Mouse (Mus musculus) midbrain, embryonic 14.5 days (tissue): ENCODE measurements around the gene Capn7. TPM values are rescaled to one million over a fixed set of nuclear protein-coding genes. Genes with fewer than 3 reads are reported as not detected.

ENCODE experiments used
- ATAC-seq: fragments of 200-750 bp; cut with Nextera tagmentation; 2 replicates; pipeline ENCODE4 v1.8.0; 2017; ENCODE audit warnings: moderate number of reproducible peaks, moderate library complexity; ENCODE audit not compliant: low FRiP score, low TSS enrichment
- DNase-seq: peaks from one replicate; pipeline ENCODE4 v3.0.0-alpha.2; 2015
- H3K27ac ChIP-seq: fragments of 300-500 bp; sonication (generic); replicated peaks from 2 replicates; pipeline ENCODE4 v1.5.1; 2014; ENCODE audit warnings: mild to moderate bottlenecking, low read depth, low read length, moderate library complexity
- H3K27me3 ChIP-seq: fragments of 300-500 bp; sonication (generic); 2 replicates; pipeline ENCODE4 v1.6.1; 2014; ENCODE audit warnings: low read length, control low read depth, mixed read lengths; ENCODE audit not compliant: control insufficient read depth, insufficient read depth
- H3K36me3 ChIP-seq: fragments of 300-500 bp; sonication (generic); 2 replicates; pipeline ENCODE4 v1.6.1; 2014; ENCODE audit warnings: low read length, control low read depth; ENCODE audit not compliant: control insufficient read depth, insufficient read depth
- H3K4me1 ChIP-seq: fragments of 300-500 bp; sonication (generic); 2 replicates; pipeline ENCODE4 v1.6.1; 2014; ENCODE audit warnings: mild to moderate bottlenecking, antibody characterized with exemption, low read length, control low read depth; ENCODE audit not compliant: control insufficient read depth, insufficient read depth
- H3K4me2 ChIP-seq: fragments of 300-500 bp; sonication (generic); 2 replicates; pipeline ENCODE4 v1.6.1; 2014; ENCODE audit warnings: mild to moderate bottlenecking, low read length, moderate library complexity
- H3K4me3 ChIP-seq: fragments of 300-500 bp; sonication (generic); replicated peaks from 2 replicates; pipeline ENCODE4 v1.5.1; 2014; ENCODE audit warnings: low read depth, low read length
- H3K9ac ChIP-seq: fragments of 300-500 bp; sonication (generic); replicated peaks from 2 replicates; pipeline ENCODE4 v1.6.1; 2014; ENCODE audit warnings: mild to moderate bottlenecking, low read length, moderate library complexity
- H3K9me3 ChIP-seq: fragments of 300-500 bp; sonication (generic); 2 replicates; pipeline ENCODE4 v1.6.1; 2016; ENCODE audit warnings: low read length, control low read depth, mixed read lengths; ENCODE audit not compliant: control insufficient read depth
- WGBS: fragments of 180-500 bp; shearing (Covaris S2); extraction: QIAGEN DNeasy Blood & Tissue Kit; methylation state at CpG from one replicate; pipeline ENCODE4 v1.1.7; 2014; 5-methylcytosine and 5-hydroxymethylcytosine counted together
- polyA plus RNA-seq: library from polyadenylated mRNA; unstranded; fragments of >200 nt; fragmentation: Nextera tagmentation; extraction: Ambion mirVana; gene quantifications from 2 replicates; pipeline ENCODE4 v1.2.1, GENCODE M21; 2014

Gene Capn7
- polyA plus RNA-seq = 67.1 and 89.4 TPM in 2 replicates

DNA sequence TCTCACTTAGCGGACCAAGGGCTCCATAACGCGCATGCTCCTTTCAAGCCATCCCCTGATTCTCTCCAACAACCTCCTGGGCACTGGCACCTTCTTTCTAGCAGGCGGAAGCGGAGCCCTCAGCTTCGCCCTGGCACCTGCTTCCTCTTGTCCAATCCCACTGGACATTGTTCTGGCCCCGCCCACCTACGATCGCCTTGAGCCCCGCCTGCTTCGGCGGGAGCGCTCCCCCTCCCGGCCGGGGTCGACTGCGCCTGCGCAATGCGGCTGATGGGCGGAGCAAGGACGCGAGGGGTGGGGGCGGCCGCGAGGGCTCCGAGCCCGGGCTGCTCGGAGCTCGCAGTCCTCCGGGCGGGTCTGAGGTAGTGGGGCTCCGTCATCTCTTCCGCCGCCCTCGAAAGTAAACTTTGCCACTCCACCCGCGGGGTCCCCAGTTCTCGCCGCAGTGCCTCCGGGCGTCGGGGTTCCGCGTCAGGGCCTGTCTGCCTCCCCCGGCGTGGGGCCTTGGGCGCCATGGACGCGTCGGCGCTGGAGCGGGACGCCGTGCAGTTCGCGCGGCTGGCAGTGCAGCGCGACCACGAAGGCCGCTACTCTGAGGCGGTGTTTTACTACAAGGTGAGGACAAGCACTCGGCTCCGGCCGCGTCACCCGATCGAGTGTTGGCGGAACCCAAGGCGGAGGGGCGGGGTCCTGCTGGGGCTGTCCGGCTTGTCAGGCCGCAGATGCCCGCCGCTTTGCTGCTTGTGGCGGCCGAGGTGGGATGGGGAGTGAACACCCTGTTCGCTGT lies at the start of gene Capn7:
TSS of gene Capn7 (plus strand) at position 270 of the 787 bp plus-strand sequence.
- Histone ChIP-seq H3K27ac (peak within 1 kb of the TSS; percentile 92), H3K9ac (peak within 1 kb of the TSS; percentile 81), H3K4me2 (peak within 1 kb of the TSS; percentile 60), H3K36me3 (peaks cover 7% of the 10 kb centered on the region; the same call in 1 of the 2 replicates), H3K4me1 (peaks cover 17% of the 10 kb centered on the region), H3K4me3 (peak within 1 kb of the TSS; percentile 92), H3K9me3 (no peaks in the 10 kb centered on the region), H3K27me3 (no peaks in the 10 kb centered on the region)
- WGBS = under 1% methylated on average over 78 of the region's 78 CpGs
- peak; percentile 100 for DNase-seq
- peak; percentile 98 for ATAC-seq

DNA sequence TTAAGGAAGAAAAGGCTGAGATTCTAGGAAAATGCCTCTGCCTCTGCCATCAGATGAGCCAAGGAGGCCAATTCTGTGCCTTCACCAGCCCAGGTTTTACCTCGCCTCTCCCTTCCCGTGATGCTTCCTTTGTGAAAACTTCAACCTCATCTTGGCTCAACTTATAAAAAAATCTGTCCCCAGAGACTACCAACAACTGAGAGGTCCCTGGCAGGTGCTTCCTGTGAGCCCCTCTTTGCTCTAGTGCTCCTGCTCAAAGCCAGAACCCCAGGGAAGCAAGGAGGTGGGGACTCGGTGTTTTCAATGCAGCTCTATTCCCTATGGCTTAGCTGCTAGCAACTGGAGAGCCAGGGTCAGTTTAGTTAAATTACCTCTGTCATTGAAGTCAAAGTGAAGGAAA lies 23.2 kb upstream of the Capn7 start:
- Histone ChIP-seq H3K27me3 (no peaks in the 10 kb centered on the region), H3K36me3 (no peaks in the 10 kb centered on the region), H3K9ac (no peak overlapping the region), H3K4me2 (no peak overlapping the region), H3K27ac (no peak overlapping the region), H3K4me1 (no peaks in the 10 kb centered on the region), H3K4me3 (no peak overlapping the region), H3K9me3 (no peaks in the 10 kb centered on the region)
- ATAC-seq (no peak), DNase-seq (no peak)
- 28% methylated on average over 3 of the region's 3 CpGs for WGBS

DNA sequence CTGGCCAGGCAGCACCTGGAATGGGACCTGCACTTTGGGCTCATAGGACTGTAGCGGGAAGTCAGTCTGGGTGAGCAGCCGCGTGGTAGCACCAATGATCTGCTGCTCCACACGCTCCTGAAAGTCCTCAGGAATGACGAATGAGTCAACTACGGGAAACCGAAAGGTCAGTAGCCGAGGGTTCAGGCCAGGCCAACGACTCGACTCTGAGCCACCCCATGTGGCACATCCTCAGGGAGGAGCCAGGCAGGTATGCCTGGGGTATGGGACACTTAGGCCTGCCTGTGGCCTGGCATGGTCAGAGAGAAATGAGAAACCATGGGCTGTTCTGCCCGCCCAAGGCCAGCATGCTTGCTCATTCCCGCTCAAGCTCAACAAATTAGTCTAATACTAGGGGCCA lies 19.8 kb upstream of the Capn7 start:
- Histone ChIP-seq H3K4me2 (no peak overlapping the region), H3K36me3 (no peaks in the 10 kb centered on the region), H3K4me1 (no peaks in the 10 kb centered on the region), H3K27ac (no peak overlapping the region), H3K9me3 (no peaks in the 10 kb centered on the region), H3K4me3 (no peak overlapping the region), H3K27me3 (no peaks in the 10 kb centered on the region), H3K9ac (no peak overlapping the region)
- DNase-seq = no peak
- ATAC-seq = no peak
- 86% methylated on average over 12 of the region's 12 CpGs for WGBS

DNA sequence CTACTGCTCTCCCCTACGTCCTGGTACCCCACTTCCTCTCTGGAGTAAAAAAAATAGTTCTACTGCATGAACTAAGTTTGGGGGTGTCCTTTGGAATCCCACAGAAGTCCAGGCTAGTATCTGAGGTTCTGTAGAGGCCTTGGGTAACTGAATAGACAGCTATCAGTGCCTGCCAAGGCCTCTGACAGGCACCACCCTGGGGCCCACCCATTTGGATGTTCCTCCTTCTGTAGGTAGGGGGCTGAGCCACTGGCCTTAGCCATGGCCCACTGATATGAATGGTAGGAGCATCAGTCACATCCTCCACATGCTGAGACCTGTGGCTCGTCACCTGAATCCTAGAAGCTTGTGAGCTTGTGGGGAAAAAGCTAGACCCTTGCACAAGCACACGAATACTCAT lies 18.7 kb upstream of the Capn7 start:
- H3K27ac ChIP-seq = no peak overlapping the region
- DNase-seq (no peak), ATAC-seq (no peak)
- no peaks in the 10 kb centered on the region for H3K4me1 ChIP-seq
- H3K27me3 ChIP-seq = no peaks in the 10 kb centered on the region
- H3K4me3 ChIP-seq = no peak overlapping the region
- no peak overlapping the region for H3K4me2 ChIP-seq
- no peaks in the 10 kb centered on the region for H3K36me3 ChIP-seq
- H3K9me3 ChIP-seq = no peaks in the 10 kb centered on the region
- H3K9ac ChIP-seq = no peak overlapping the region
- WGBS = 81% methylated on average over 3 of the region's 3 CpGs

DNA sequence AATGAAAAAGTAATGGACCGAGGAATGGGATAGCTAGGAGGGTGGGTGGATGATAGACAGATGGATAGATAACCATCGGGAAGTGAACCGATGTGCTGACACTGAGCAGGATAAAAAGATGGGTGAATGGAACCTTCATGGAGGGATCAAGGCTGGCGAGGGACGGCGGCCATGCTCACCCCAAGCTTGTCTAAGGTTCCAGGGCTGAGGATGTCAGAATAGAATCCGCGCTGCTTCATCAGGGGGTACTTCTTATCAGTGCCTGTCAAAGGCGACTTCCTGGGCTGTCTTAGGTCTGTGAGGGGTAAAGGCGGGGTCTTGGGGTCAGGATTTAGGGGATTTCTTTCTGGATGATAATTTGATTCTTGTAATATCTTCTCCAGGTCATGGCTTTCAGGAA lies 16.9 kb upstream of the Capn7 start:
- ATAC-seq (no peak), DNase-seq (no peak)
- Histone ChIP-seq H3K27me3 (no peaks in the 10 kb centered on the region), H3K9me3 (no peaks in the 10 kb centered on the region), H3K4me2 (no peak overlapping the region), H3K27ac (no peak overlapping the region), H3K4me1 (0 out of 2 replicates have a peak, but pooled peaks cover 5% of the 10 kb centered on the region), H3K4me3 (no peak overlapping the region), H3K9ac (no peak overlapping the region), H3K36me3 (no peaks in the 10 kb centered on the region)
- WGBS = 86% methylated on average over 10 of the region's 10 CpGs

DNA sequence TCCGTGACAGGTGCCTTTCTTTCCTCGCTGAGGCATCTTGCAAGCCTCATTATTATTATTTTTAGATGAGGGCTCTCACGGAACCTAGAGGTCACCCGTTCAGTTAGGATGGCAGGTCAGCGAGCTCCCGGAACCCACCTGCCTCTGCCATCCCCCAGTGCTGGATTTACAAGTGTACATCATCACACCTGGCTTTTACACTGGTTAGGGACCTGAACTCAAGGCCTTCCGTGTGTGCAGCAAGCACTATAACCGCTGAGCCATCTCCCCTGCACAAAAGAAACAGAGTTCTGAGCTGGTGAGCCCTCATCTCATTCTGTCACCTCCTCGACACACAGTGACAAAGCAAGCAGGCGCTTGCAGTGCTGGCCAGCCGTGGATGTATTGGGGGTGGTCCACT lies 15.3 kb upstream of the Capn7 start:
- Histone ChIP-seq H3K4me3 (no peak overlapping the region), H3K4me2 (no peak overlapping the region), H3K27ac (no peak overlapping the region), H3K27me3 (no peaks in the 10 kb centered on the region), H3K36me3 (no peaks in the 10 kb centered on the region), H3K4me1 (0 out of 2 replicates have a peak, but pooled peaks cover 5% of the 10 kb centered on the region), H3K9ac (no peak overlapping the region), H3K9me3 (no peaks in the 10 kb centered on the region)
- WGBS = 87% methylated on average over 11 of the region's 11 CpGs
- DNase-seq = no peak
- ATAC-seq = no peak

DNA sequence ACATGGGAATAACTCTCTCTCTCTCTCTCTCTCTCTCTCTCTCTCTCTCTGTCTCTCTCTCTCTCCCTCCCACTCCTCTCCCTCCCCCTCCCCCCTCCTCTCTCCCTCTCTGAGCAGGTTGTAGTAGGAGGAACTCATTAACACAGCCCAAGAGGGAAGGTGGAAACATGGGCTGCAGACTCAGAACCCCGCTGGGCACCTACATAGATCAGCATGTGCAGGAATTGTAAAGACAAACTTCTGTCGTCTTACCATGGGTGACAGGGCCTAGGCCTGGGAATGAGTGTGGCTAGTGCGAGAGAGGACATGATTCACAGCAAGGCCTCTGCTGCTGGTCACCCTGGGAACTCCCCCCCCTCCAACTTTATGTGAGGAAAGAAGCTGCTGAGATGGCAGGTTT lies 14.2 kb upstream of the Capn7 start:
- Histone ChIP-seq H3K27ac (no peak overlapping the region), H3K9ac (no peak overlapping the region), H3K27me3 (no peaks in the 10 kb centered on the region), H3K4me1 (0 out of 2 replicates have a peak, but pooled peaks cover 5% of the 10 kb centered on the region), H3K36me3 (no peaks in the 10 kb centered on the region), H3K4me3 (no peak overlapping the region), H3K4me2 (no peak overlapping the region), H3K9me3 (no peaks in the 10 kb centered on the region)
- 79% methylated on average over 3 of the region's 3 CpGs for WGBS
- no peak for ATAC-seq
- DNase-seq = no peak

DNA sequence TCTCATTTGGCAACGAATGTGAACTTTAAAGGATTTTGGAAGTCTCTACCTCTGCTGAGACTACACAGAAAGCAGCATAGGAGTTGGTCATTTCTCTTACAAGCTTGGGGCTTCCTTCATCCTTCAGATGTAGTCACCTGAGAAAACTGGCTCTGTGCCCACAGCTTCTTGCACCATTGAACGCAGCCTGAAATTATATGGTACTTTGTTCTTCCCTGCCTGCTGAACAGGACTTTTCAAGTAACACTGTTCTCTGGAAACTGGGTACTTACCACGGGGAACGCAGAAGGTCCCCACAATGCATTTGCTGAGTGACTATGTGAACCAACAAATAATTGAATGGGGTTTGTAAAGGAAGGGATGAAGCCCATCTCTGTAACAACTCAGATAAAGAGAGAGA lies 13.2 kb upstream of the Capn7 start:
- Histone ChIP-seq H3K4me1 (0 out of 2 replicates have a peak, but pooled peaks cover 5% of the 10 kb centered on the region), H3K36me3 (no peaks in the 10 kb centered on the region), H3K27ac (no peak overlapping the region), H3K27me3 (no peaks in the 10 kb centered on the region), H3K9ac (no peak overlapping the region), H3K9me3 (no peaks in the 10 kb centered on the region), H3K4me3 (no peak overlapping the region), H3K4me2 (peak overlapping the region; percentile 51; the same call in 1 of the 2 replicates)
- ATAC-seq = no peak
- no peak for DNase-seq
- 88% methylated on average over 4 of the region's 4 CpGs for WGBS
